Comparison of ENCODE assay signal across 8 mouse cellular contexts in the genomic region with DNA sequence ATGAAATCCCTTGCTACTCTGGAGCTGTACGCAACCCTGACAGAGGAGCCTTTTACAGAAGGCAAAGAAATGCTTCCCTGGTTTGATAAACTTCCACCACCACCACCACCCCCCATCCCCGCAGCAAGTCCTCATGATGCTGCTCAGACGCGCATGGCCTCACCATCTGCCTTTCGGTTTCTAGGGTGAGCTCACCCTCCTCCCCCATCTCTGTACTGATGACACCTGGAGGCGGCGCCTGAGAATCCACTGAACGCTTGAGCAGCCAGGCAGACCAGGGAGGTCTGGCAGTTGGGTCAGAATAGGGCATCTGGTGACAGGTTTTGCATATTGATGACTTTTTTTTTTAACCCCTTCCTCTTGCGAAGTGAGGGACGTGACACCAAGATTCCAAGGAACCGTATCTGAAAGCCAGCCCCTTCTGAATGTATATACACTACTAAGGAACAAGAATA. TPM values are rescaled to one million over a fixed set of nuclear protein-coding genes. Genes with fewer than 3 reads are reported as not detected.
DNase-seq lines count a peak whose midpoint lies in the region; ATAC-seq and TF ChIP-seq lines count a peak whose summit lies in the region.

No protein-coding gene starts in this region.

- no peaks in the 10 kb centered on the region for H3K9me3 ChIP-seq in intestine, postnatal 0 days (ENCODE audit: control insufficient read depth)
- no peaks in the 10 kb centered on the region for H3K9me3 ChIP-seq in limb, embryonic 13.5 days
- H3K9me3 ChIP-seq in midbrain, embryonic 15.5 days, result no peaks in the 10 kb centered on the region

- peak overlapping the region; percentile 75 for H3K4me2 ChIP-seq in intestine, postnatal 0 days (replicated peaks; ENCODE audit: low read depth)
- peak overlapping the region; percentile 83 for H3K4me2 ChIP-seq in limb, embryonic 13.5 days (replicated peaks)
- H3K4me2 ChIP-seq in midbrain, embryonic 15.5 days, result peak overlapping the region; percentile 68

- H3K9ac ChIP-seq in intestine, postnatal 0 days (ENCODE audit: low read depth, low read length), result peak overlapping the region; percentile 71
- H3K9ac ChIP-seq in limb, embryonic 13.5 days, result peak overlapping the region; percentile 94
- H3K9ac ChIP-seq in midbrain, embryonic 15.5 days, result peak overlapping the region; percentile 96

- no peaks in the 10 kb centered on the region for H3K36me3 ChIP-seq in intestine, postnatal 0 days (ENCODE audit: control insufficient read depth, insufficient read depth)
- peaks cover 4% of the 10 kb centered on the region; the same call in 1 of the 2 replicates for H3K36me3 ChIP-seq in limb, embryonic 13.5 days
- no peaks in the 10 kb centered on the region for H3K36me3 ChIP-seq in midbrain, embryonic 15.5 days (replicated peaks)

- peak; percentile 13 for DNase-seq in urinary bladder, postnatal 10 days (ENCODE audit: low spot score)
- no peak for DNase-seq in urinary bladder, adult 2 months (ENCODE audit: low spot score)
- DNase-seq in embryo, embryonic 9.5 days (ENCODE audit: extremely low spot score), result peak; percentile 79
- DNase-seq in gastrocnemius, postnatal 4 days (ENCODE audit: low spot score in 2 of 2), result peak; percentile 18 to 44
- peak; percentile 50 to 83 for DNase-seq in spleen, postnatal 10 days (ENCODE audit: low spot score in 2 of 2)

- H3K4me1 ChIP-seq in intestine, postnatal 0 days (replicated peaks; ENCODE audit: control insufficient read depth, insufficient read depth, low read length), result peaks cover 3% of the 10 kb centered on the region; the same call in 1 of the 2 replicates
- H3K4me1 ChIP-seq in limb, embryonic 13.5 days, result peaks cover 17% of the 10 kb centered on the region
- peaks cover 21% of the 10 kb centered on the region for H3K4me1 ChIP-seq in midbrain, embryonic 15.5 days

- peak overlapping the region; percentile 61 for H3K4me3 ChIP-seq in intestine, postnatal 0 days (ENCODE audit: low read depth, low read length)
- H3K4me3 ChIP-seq in limb, embryonic 13.5 days, result peak overlapping the region; percentile 94
- peak overlapping the region; percentile 70 for H3K4me3 ChIP-seq in midbrain, embryonic 15.5 days

- peak; percentile 90 for ATAC-seq in intestine, postnatal 0 days
- peak; percentile 74 for ATAC-seq in limb, embryonic 13.5 days (ENCODE audit: low FRiP score, low read depth)
- peak; percentile 93 for ATAC-seq in midbrain, embryonic 15.5 days (replicated peaks)

- peak; percentile 60 for TF ChIP-seq CTCF in intestine, postnatal 0 days (IDR thresholded peaks at IDR 0.05; ENCODE audit: low read depth)

- H3K27me3 ChIP-seq in intestine, postnatal 0 days (replicated peaks; ENCODE audit: control insufficient read depth, insufficient read depth, low read length), result no peaks in the 10 kb centered on the region
- H3K27me3 ChIP-seq in limb, embryonic 13.5 days, result no peaks in the 10 kb centered on the region
- H3K27me3 ChIP-seq in midbrain, embryonic 15.5 days (replicated peaks), result no peaks in the 10 kb centered on the region

- H3K27ac ChIP-seq in intestine, postnatal 0 days (ENCODE audit: low read depth, low read length), result peak overlapping the region; percentile 89
- H3K27ac ChIP-seq in limb, embryonic 13.5 days, result peak overlapping the region; percentile 52; the same call in 1 of the 2 replicates
- H3K27ac ChIP-seq in midbrain, embryonic 15.5 days, result peak overlapping the region; percentile 93

- 1% methylated on average over 11 of the region's 11 CpGs for WGBS in intestine, postnatal 0 days
- under 1% methylated on average over 11 of the region's 11 CpGs for WGBS in limb, embryonic 13.5 days
- 0% methylated on average over 11 of the region's 11 CpGs for WGBS in midbrain, embryonic 15.5 days

RNA-seq across cellular contexts. Expression of gene Atad1, which starts 27.0 kb away (rescaled TPM):
- 39.9 and 43.1 TPM in 2 replicates for polyA plus RNA-seq in urinary bladder, adult 2 months (2012; rRNA removed)
- total RNA-seq in gastrocnemius, postnatal 4 days (2021), result 10 to 100 TPM; 40.5 to 44.7 TPM
- 48.5 and 49.6 TPM in 2 replicates for polyA plus RNA-seq in intestine, postnatal 0 days (2015; fragmentation: Nextera tagmentation; extraction: Ambion mirVana)
- polyA plus RNA-seq in limb, embryonic 13.5 days (2015; fragmentation: Nextera tagmentation; extraction: Ambion mirVana), result 63.7 and 65.1 TPM in 2 replicates
- 106 and 110 TPM in 2 replicates for polyA plus RNA-seq in midbrain, embryonic 15.5 days (2015; fragmentation: Nextera tagmentation; extraction: Ambion mirVana)

RNA-seq across cellular contexts. Expression of gene Pten, which starts 44.7 kb away (rescaled TPM):
- 22.0 and 32.3 TPM in 2 replicates for polyA plus RNA-seq in urinary bladder, adult 2 months (2012; rRNA removed)
- 10 to 100 TPM; 41.7 to 48.4 TPM for total RNA-seq in gastrocnemius, postnatal 4 days (2021)
- polyA plus RNA-seq in intestine, postnatal 0 days (2015; fragmentation: Nextera tagmentation; extraction: Ambion mirVana), result 13.2 and 16.1 TPM in 2 replicates
- polyA plus RNA-seq in limb, embryonic 13.5 days (2015; fragmentation: Nextera tagmentation; extraction: Ambion mirVana), result 8.1 and 9.3 TPM in 2 replicates
- polyA plus RNA-seq in midbrain, embryonic 15.5 days (2015; fragmentation: Nextera tagmentation; extraction: Ambion mirVana), result 10.5 and 12.2 TPM in 2 replicates
